Mouse (Mus musculus): Measurements from ENCODE around the gene Gstp2. TPM values are rescaled to one million over a fixed set of nuclear protein-coding genes. Genes with fewer than 3 reads are reported as not detected.
"Not testable (repeated sequence)": the region's sequence is repeated elsewhere in the genome, so short reads cannot be mapped to it uniquely, and the experiment has no call there.

The Gstp2 gene
- polyA plus RNA-seq, 1 experiment from 2014 or later: not detected

DNA sequence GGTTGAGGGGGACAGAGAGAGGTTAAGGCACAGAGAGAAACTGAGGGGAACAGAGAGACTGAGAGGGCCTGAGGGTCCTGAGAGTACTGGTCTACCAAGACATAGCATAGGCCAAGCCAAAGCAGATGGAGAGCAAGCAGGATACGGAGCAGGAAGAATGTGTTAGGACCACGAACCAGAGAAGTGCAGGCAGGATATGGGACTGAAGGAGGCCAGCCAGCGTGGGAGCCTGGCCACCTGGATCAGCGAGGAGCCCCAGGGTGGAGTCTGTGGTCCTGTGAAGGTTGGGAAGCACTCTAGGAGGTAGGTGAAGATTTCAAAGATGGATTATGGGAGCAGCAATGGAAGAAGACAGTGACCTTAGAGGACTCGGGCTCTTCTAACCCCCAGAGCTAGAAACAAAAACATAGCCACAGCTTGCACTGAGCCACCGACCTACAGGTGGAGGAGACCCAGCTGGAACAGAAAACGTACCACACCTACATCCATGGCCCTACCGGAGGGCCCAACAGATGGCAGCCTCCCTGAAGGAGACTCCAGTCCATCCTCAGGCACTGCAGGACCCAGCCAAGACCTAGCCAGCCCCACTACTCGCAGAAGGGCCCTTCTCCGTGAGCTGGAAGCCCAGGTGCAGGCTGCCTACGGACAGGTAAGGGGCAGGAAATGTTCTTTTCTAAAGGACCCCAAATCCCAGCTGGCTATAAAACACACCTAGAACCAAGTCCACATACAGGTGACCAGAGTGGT lies 36.6 kb upstream of the Gstp2 start:
- WGBS (ENCODE audit: missing documents): 95% methylated on average over 11 of the region's 11 CpGs
- H3K27ac ChIP-seq: no peak overlapping the region
- H3K79me2 ChIP-seq (ENCODE audit: inconsistent target): no peaks in the 10 kb centered on the region
- H3K36me3 ChIP-seq (ENCODE audit: inconsistent target): no peaks in the 10 kb centered on the region
- H3K4me3 ChIP-seq (ENCODE audit: inconsistent target): no peak overlapping the region

DNA sequence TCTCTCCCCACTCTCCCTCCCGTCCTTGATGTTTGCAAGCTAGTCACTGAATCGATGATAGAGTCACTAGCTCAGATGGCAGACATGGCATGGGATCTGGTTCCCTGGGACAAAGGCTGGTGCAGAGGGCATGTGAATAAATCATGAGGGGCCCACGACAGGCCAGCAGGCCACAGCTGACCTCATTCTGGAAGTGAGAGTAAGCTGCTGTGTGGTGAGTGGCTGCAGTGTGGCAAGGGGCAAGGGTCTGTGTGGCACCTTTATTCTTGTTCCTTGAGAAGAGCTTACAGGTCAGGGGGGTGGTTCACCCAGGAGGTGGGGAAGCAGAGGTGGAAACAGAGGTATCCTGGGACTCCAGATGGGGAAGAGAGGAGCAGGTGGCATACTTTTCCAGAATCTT lies 35.6 kb upstream of the Gstp2 start, which contains the start of gene Cabp2:
TSS of gene Cabp2 (plus strand) at position 185 of the 400 bp plus-strand sequence.
- Histone ChIP-seq H3K79me2 (ENCODE audit: inconsistent target) (no peaks in the 10 kb centered on the region), H3K27ac (no peak within 1 kb of the TSS), H3K4me3 (ENCODE audit: inconsistent target) (no peak within 1 kb of the TSS), H3K36me3 (ENCODE audit: inconsistent target) (no peaks in the 10 kb centered on the region)
- 84% methylated on average over 3 of the region's 3 CpGs for WGBS (ENCODE audit: missing documents)

DNA sequence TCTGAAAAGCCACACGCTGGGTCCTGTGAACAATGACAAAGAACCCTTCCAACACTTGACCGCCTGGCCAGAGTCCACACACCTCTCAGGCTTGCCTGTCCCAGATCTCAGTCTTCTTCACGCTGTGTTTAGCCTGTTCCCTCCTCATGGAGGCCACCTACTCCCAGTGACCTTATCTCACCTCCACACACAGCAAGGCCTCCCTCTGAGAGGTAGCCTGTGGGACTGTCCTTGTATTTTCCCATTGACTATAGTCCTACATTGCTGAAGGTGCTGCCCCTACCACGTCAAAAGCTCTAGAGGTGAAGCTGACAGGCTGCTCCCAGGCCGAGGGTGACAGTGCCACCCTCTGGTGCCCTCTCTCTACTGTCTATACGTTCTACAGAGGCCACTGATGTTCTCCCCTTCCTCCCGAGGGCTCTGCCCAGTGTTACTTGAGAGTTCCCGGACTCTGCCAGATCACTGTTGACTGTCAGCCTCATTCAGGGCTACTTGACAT lies 34.7 kb upstream of the Gstp2 start:
- H3K4me3 ChIP-seq (ENCODE audit: inconsistent target): no peak overlapping the region
- H3K27ac ChIP-seq: no peak overlapping the region
- H3K79me2 ChIP-seq (ENCODE audit: inconsistent target): no peaks in the 10 kb centered on the region

DNA sequence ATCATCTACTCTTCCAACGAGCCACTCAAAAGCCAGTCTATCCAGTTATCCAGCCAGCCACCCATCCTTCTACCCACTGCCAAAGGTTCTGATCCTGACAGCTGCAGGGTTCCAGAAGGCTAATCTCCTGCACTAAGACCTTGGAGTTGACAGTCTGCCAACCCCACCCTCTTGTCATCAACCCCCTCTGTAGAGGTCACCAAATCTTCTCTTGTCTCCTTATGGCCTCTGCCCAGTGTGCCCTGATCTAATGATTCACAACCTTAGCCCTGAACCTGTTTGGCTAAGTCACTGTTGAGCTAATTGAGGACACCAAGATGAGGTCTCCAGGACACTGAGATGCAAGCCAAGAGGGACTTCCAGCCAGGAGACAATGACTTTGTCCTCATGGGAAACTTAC lies 33.8 kb upstream of the Gstp2 start:
- Histone ChIP-seq H3K27ac (no peak overlapping the region), H3K4me3 (ENCODE audit: inconsistent target) (no peak overlapping the region), H3K79me2 (ENCODE audit: inconsistent target) (no peaks in the 10 kb centered on the region), H3K36me3 (ENCODE audit: inconsistent target) (no peaks in the 10 kb centered on the region)
- 94% methylated on average over 1 of the region's 1 CpGs for WGBS (ENCODE audit: missing documents)

More for the DNA sequence above, 34.7 kb upstream of the Gstp2 start:
- 69% methylated on average over 8 of the region's 8 CpGs for WGBS (ENCODE audit: missing documents)
- H3K36me3 ChIP-seq (ENCODE audit: inconsistent target): no peaks in the 10 kb centered on the region

DNA sequence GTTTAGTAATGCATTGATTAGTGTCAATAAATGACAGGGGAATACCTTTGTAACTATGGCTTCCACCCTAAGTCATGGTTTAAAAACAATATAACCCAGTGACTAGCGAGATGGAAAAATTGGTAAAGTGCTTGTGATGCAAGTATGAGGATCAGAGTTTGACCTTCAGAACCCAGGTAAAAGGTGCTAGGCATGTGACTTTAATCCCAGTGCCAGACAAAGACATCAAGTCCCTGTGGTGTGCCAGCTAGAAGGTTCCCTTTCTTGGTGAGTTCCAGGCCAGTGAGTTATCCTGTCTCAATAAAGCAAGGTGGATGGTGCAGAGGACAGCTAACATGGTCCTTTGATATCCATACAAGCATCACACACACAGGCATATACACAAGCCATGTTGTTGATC lies 29.7 kb upstream of the Gstp2 start:
- H3K79me2 ChIP-seq (ENCODE audit: inconsistent target): no peaks in the 10 kb centered on the region
- no peak overlapping the region for H3K27ac ChIP-seq
- 100% methylated on average over 1 of the region's 1 CpGs for WGBS (ENCODE audit: missing documents)
- no peaks in the 10 kb centered on the region for H3K36me3 ChIP-seq (ENCODE audit: inconsistent target)
- no peak overlapping the region for H3K4me3 ChIP-seq (ENCODE audit: inconsistent target)

DNA sequence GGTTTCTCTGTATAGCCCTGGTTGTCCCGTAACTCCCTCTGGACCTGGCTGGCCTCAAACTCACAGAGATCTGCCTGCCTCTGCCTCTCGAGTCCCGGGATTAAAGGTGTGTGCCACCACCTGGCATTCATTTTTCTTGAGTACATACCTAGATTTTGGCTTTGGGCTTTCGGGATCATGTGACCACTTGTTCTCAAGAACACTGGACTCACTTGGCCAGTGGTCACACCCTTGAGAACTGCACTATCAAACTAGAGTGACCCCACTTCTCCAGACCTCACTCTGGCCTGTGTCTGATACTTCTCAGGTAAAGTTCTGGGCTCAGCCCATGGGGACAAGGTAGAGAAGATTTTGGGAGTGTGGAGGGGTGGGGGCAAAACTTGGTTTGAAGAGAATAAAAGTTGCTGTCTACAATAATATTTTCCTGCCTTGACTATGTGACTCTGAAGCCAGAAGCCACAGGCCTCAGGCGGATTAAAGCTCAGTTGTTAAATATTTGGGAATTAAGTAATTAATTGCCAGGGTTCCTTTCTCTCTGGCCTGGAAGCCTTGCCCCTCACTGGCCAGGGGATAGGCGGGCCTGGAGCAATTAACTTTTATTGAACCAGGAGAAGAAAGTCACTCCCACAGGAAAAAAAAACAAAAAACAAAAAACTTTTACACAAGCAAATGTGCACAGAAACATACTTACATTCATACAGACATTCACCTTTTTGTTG lies 27.0 kb upstream of the Gstp2 start:
- Histone ChIP-seq H3K36me3 (ENCODE audit: inconsistent target) (no peaks in the 10 kb centered on the region), H3K27ac (no peak overlapping the region), H3K4me3 (ENCODE audit: inconsistent target) (no peak overlapping the region), H3K79me2 (ENCODE audit: inconsistent target) (no peaks in the 10 kb centered on the region)
- 95% methylated on average over 5 of the region's 6 CpGs for WGBS (ENCODE audit: missing documents)

DNA sequence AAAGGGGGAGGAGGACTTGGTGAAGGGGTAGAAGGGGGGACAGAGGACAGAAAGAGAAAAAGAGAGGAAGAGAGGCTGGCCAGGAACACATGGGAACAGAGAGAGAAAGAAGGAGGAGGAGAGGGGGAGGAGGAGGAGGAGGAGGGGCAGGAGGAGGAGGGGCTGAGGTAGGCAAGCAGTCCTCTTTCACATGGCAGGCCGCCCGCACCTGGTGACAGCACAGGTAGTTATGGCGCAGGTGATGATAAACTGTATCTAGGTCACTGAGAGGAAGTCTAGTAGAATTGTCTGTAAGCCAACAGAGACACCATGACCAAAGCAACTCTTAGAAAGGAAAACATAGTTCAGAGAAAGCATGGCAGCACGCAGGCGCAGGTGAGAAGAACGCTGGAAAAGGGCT lies 25.6 kb upstream of the Gstp2 start:
- 95% methylated on average over 6 of the region's 6 CpGs for WGBS (ENCODE audit: missing documents)
- H3K27ac ChIP-seq: no peak overlapping the region
- no peaks in the 10 kb centered on the region for H3K36me3 ChIP-seq (ENCODE audit: inconsistent target)
- H3K79me2 ChIP-seq (ENCODE audit: inconsistent target): no peaks in the 10 kb centered on the region
- H3K4me3 ChIP-seq (ENCODE audit: inconsistent target): no peak overlapping the region

DNA sequence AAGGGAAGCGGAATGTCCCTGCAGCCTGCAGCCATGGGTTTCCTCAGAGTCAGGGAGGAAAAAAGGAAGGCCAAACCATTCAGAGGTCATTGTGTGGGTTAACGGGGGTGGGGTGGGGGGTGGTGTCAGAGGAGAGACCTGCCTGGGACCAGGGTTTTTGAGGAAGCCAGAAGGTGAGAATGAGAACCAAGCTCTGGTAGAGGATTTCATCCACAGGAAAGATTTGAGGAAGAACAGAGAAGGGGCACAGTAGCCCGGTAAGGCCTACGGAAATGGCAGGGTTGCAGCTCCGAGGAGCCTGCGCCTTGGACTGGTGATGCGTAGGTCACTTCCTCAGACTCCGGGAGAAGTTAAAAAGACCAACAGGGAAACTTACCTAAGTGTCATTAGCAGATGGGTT lies 24.9 kb upstream of the Gstp2 start:
- no peak overlapping the region for H3K27ac ChIP-seq
- WGBS (ENCODE audit: missing documents): 10% methylated on average over 8 of the region's 8 CpGs
- no peaks in the 10 kb centered on the region for H3K36me3 ChIP-seq (ENCODE audit: inconsistent target)
- no peaks in the 10 kb centered on the region for H3K79me2 ChIP-seq (ENCODE audit: inconsistent target)
- H3K4me3 ChIP-seq (ENCODE audit: inconsistent target): no peak overlapping the region

DNA sequence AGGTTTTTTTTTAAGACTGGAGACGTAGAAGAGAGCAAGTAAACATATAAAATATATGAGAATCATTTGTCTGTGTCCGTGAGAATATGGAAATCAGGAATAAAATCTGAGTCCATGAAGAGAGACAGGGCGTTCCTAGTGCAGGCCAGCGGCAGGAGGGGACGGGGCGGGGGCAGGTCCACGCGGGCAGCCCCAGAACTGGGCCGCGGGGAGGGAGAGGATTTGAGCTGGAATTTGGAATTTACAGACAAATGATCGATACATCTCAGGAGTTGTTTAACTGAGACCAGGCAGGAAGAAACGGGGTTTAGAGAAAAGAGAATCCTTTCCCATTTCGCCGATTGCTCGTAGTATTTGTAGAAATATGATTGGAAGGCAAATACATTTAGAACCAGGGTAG lies 24.5 kb upstream of the Gstp2 start:
- H3K27ac ChIP-seq: no peak overlapping the region

DNA sequence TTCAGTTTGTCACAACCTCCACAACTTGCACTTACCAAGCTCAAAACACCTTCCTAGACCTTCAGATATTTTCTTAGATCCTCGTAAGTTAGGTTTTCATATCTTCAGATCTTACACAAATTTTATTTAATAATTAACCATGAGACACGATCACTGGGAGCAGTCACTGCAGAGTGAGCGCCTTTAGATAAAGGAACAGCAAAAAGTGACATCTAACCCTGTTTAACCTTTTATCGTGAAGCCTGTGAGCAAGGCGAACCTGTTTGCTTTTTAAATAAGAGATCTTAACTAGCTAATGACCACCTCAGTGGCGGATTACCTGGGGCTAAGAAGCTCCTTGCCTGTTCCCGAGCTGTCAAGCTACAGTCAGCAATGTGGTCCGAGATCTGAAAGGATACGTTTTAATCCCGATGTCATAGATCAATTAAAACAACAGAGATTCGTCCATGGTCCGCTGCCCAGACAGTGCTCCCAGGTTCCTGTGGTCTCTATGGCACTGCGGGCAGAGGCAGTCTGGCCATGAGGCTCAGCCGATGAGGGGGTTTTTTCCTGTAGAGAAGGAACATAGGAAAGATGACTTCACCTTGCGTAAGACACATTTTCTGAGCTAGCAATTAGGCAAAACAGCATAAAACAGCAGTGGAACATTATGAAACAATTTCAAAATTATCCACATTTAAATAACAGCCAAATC lies 23.0 kb upstream of the Gstp2 start:
- Histone ChIP-seq H3K79me2 (ENCODE audit: inconsistent target) (no peaks in the 10 kb centered on the region), H3K4me3 (ENCODE audit: inconsistent target) (no peak overlapping the region), H3K27ac (no peak overlapping the region), H3K36me3 (ENCODE audit: inconsistent target) (no peaks in the 10 kb centered on the region)
- whole genome bisulfite sequencing (ENCODE audit: missing documents): 86% methylated on average over 15 of the region's 15 CpGs

More for the DNA sequence above, 24.5 kb upstream of the Gstp2 start:
- no peak overlapping the region for H3K4me3 ChIP-seq (ENCODE audit: inconsistent target)
- WGBS (ENCODE audit: missing documents): 86% methylated on average over 15 of the region's 15 CpGs
- H3K79me2 ChIP-seq (ENCODE audit: inconsistent target): no peaks in the 10 kb centered on the region
- no peaks in the 10 kb centered on the region for H3K36me3 ChIP-seq (ENCODE audit: inconsistent target)

DNA sequence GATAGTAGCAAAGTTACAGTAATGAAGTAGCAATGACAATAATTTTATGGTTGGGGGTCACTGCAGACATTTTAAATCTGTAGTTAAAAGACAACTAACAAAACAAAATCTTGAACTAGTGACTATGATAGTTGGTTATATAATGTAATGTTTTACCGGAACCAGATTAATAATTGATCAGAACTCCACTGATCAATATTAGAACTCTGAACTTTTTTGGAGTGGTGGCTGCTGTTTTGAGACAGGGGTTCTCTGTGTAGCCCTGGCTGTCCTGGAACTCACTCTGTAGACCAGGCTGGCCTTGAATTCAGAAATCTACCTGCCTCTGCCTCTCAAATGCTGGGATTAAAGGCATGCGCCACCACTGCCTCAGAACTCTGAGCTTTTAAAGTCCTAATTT lies 22.4 kb upstream of the Gstp2 start:
- H3K79me2 ChIP-seq (ENCODE audit: inconsistent target); H3K36me3 ChIP-seq (ENCODE audit: inconsistent target); H3K27ac ChIP-seq; H3K4me3 ChIP-seq (ENCODE audit: inconsistent target): not testable (repeated sequence)
- 94% methylated on average over 2 of the region's 2 CpGs for WGBS (ENCODE audit: missing documents)

DNA sequence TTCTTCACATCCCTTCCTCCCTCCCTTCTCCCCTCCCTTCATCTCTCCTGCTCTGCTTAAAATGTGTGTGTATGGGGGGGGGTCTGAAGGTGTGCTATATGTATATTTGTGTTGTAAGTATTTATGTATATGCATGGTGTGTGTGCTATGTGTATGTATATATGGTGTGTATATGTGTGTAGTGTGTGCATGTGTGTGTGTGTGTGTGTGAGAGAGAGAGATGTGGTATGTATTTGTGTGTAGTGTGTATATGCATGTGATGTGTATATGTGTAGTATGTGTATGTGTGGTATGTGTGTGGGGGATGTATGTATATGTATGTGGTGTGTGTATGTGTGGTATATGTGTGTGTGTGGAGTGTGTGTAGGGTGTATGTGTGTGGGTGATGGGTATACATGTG lies 21.1 kb upstream of the Gstp2 start:
- H3K79me2 ChIP-seq (ENCODE audit: inconsistent target): no peaks in the 10 kb centered on the region
- no peak overlapping the region for H3K27ac ChIP-seq

DNA sequence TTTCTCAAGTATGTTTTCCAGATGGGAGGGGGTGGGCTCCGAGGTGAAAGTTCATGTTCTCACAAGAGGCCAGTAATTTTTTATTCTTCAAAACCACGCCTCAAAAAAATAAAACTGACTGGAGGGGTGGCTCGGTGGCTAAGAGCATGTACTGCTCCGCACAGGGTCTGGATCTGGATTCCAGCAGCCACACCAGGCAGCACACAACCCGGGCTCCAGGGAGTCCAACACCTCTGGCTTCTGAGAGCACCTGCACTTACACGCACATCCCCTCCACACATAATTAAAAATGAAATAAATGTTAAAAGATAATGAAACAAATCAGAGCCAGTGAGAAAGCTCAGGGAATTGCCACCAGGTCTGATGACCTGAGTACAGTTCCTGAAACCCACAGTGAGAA lies 20.5 kb upstream of the Gstp2 start:
- Histone ChIP-seq H3K27ac (no peak overlapping the region), H3K4me3 (ENCODE audit: inconsistent target) (no peak overlapping the region), H3K79me2 (ENCODE audit: inconsistent target) (no peaks in the 10 kb centered on the region), H3K36me3 (ENCODE audit: inconsistent target) (no peaks in the 10 kb centered on the region)
- WGBS (ENCODE audit: missing documents): 60% methylated on average over 5 of the region's 6 CpGs

More for the DNA sequence above, 21.1 kb upstream of the Gstp2 start:
- Histone ChIP-seq H3K4me3 (ENCODE audit: inconsistent target) (no peak overlapping the region), H3K36me3 (ENCODE audit: inconsistent target) (no peaks in the 10 kb centered on the region)

DNA sequence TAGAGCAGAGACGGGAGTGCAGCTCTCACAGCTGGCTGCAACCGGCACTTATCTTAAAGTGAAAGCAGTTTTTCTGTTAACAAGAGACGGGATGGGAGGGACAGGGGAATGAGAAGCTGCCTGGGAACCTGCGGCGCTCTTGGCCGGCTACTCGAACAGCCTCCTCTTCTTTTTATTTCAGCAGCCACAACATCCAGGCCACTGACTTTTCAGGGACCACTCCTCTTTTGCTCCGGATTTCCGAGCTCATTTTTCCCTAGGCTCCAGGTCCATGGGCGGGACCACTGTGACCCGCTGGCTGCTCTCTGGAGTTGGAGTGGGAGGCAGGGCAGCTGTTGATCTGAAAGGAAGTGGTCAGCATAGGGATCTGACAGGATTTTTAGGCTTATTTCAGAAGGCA lies 18.7 kb upstream of the Gstp2 start:
- H3K36me3 ChIP-seq (ENCODE audit: inconsistent target); H3K79me2 ChIP-seq (ENCODE audit: inconsistent target); H3K27ac ChIP-seq; H3K4me3 ChIP-seq (ENCODE audit: inconsistent target): not testable (repeated sequence)
- WGBS (ENCODE audit: missing documents): no CpG with 5 or more reads among the region's 11 CpGs

DNA sequence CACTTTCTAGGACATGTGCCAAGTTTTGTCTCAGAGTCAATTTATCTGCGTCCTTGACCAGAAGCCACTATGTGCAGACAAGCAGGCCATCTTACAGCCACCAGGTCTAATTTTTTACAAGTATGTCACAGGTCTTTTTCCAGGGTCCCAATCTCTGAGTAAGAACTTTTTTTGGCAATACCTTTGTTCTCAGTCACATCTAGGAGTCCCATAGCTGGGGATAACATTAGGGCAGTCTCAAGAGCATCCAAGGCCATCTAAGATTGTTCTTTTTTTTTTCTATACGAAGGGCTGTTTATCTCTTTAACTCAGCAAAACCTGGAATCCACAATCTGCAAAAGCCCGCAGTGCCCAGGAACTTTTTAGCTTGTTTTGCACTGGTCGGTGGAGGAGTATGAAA lies 17.5 kb upstream of the Gstp2 start:
- no CpG with 5 or more reads among the region's 4 CpGs for WGBS (ENCODE audit: missing documents)
- not testable (repeated sequence) for H3K4me3 ChIP-seq (ENCODE audit: inconsistent target); H3K79me2 ChIP-seq (ENCODE audit: inconsistent target); H3K27ac ChIP-seq; H3K36me3 ChIP-seq (ENCODE audit: inconsistent target)
